Mouse (Mus musculus) forebrain, postnatal 0 days (tissue): ENCODE data around the gene Tprn. TPM values are rescaled to one million over a fixed set of nuclear protein-coding genes. Genes with fewer than 3 reads are reported as not detected.

ENCODE experiments used
- ATAC-seq: fragments of 200-750 bp; cut with Nextera tagmentation; 2 replicates; pipeline ENCODE4 v1.8.0; 2017; ENCODE audit warnings: mild to moderate bottlenecking, moderate library complexity
- DNase-seq: peaks from one replicate; pipeline ENCODE4 v3.0.0-alpha.2; 2015
- H3K27ac ChIP-seq: fragments of 300-500 bp; sonication (generic); 2 replicates; pipeline ENCODE4 v1.5.1; 2014; ENCODE audit warnings: low read depth, mild to moderate bottlenecking, antibody characterized with exemption, low read length, moderate library complexity, mixed read lengths
- H3K27me3 ChIP-seq: fragments of 300-500 bp; sonication (generic); 2 replicates; pipeline ENCODE4 v1.6.1; 2014; ENCODE audit warnings: mild to moderate bottlenecking, low read length, mixed read lengths; ENCODE audit not compliant: insufficient read depth
- H3K36me3 ChIP-seq: fragments of 300-500 bp; sonication (generic); 2 replicates; pipeline ENCODE4 v1.6.1; 2014; ENCODE audit warnings: mild to moderate bottlenecking, moderate library complexity; ENCODE audit not compliant: insufficient read depth
- H3K4me1 ChIP-seq: fragments of 300-500 bp; sonication (generic); 2 replicates; pipeline ENCODE4 v1.6.1; 2014; ENCODE audit warnings: antibody characterized with exemption; ENCODE audit not compliant: insufficient read depth
- H3K4me2 ChIP-seq: fragments of 300-500 bp; sonication (generic); 2 replicates; pipeline ENCODE4 v1.6.1; 2014; ENCODE audit warnings: low read depth, mild to moderate bottlenecking, moderate library complexity
- H3K4me3 ChIP-seq: fragments of 300-500 bp; sonication (generic); 2 replicates; pipeline ENCODE4 v1.5.1; 2014; ENCODE audit warnings: low read depth, low read length, mixed read lengths
- H3K9ac ChIP-seq: fragments of 300-500 bp; sonication (generic); 2 replicates; pipeline ENCODE4 v1.6.1; 2014; ENCODE audit warnings: mild to moderate bottlenecking
- H3K9me3 ChIP-seq: fragments of 300-500 bp; sonication (generic); 2 replicates; pipeline ENCODE4 v1.6.1; 2016; ENCODE audit warnings: low read length
- CTCF ChIP-seq: sonication (generic); IDR thresholded peaks from 2 replicates; pipeline ENCODE4 v1.5.1; 2016; ENCODE audit warnings: antibody characterized with exemption, control low read depth, low read depth
- WGBS: fragments of 180-500 bp; shearing (Covaris S2); extraction: QIAGEN DNeasy Blood & Tissue Kit; methylation state at CpG from one replicate; pipeline ENCODE4 v1.1.7; 2014; 5-methylcytosine and 5-hydroxymethylcytosine counted together
- polyA plus RNA-seq: library from polyadenylated mRNA; unstranded; fragments of >200 nt; fragmentation: Nextera tagmentation; extraction: Ambion mirVana; gene quantifications from 2 replicates; pipeline ENCODE4 v1.2.1, GENCODE M21; 2015
- total RNA-seq: library from RNA; depleted of rRNA; stranded (reverse); fragments of >200 nt; gene quantifications from 2 replicates; pipeline ENCODE4 v1.2.3, GENCODE M21; 2014

Gene Tprn
- total and polyA plus RNA-seq, 2 experiments from 2014 or later = 18.1 to 18.8 TPM

DNA sequence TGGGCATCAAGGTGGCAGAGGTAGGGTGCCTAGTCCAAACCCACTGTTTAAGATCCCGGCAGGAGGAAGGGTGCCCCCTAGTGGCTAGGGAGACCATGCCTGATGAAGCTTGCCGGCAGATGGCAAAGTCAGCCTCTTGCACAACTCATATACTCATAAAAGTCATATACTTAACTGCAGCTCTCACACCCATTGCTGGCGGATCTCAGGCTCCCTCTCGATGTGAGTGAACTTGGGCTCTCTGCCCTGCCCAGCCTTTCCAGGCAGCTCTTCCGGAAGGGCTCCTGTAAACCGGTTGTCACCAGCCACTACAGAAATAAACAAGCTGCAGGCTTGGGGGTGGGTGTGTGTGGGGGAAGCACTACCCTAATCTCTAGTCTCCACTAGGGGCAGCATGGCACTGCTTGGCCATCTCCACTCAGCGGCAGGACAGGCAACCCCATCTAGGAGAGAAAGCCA lies 34.0 kb upstream of the Tprn start:
- Histone ChIP-seq H3K27me3 (no peaks in the 10 kb centered on the region), H3K9ac (0 out of 2 replicates have a peak overlapping the region, but pooled peaks have one; percentile 26), H3K36me3 (no peaks in the 10 kb centered on the region), H3K27ac (peak overlapping the region; percentile 78), H3K4me2 (peak overlapping the region; percentile 35), H3K4me3 (peak overlapping the region; percentile 11; the same call in 1 of the 2 replicates), H3K4me1 (peaks cover 15% of the 10 kb centered on the region; the same call in 1 of the 2 replicates), H3K9me3 (no peaks in the 10 kb centered on the region)
- TF ChIP-seq CTCF = peak; percentile 72
- DNase-seq (peak; percentile 86), ATAC-seq (peak; percentile 25)
- 1% methylated on average over 7 of the region's 7 CpGs for WGBS

DNA sequence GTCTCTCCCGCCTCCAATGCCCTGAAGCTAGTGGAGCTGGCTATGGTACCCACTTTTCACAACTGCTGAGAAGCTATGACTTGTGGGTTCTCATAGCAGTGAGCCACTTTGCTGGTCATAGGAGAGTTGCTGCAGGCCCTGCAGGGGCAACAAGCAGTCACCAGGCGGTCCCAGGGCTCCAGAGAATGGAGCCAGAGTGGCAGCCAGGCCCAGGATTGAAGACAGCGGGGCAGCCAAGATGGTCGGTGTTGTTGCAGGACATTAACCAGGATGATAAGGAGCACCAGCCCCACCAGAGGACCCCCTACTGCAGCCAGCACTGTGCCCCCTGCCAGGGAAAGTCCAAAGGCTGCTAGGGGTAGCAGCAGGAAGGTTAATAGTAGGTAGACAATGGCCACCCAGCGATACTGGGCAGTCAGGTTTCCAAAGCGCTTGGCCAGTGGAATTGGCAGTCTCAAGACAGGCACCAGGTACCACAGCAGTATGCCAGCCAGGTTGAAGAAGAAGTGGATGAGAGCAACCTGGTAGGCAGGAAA lies 33.4 kb upstream of the Tprn start:
- Histone ChIP-seq H3K4me3 (no peak overlapping the region), H3K4me2 (peak overlapping the region; percentile 35; the same call in 1 of the 2 replicates), H3K27me3 (no peaks in the 10 kb centered on the region; the same call in 1 of the 2 replicates), H3K36me3 (no peaks in the 10 kb centered on the region), H3K9me3 (no peaks in the 10 kb centered on the region), H3K4me1 (peaks cover 11% of the 10 kb centered on the region; the same call in 1 of the 2 replicates), H3K9ac (no peak overlapping the region; the same call in 1 of the 2 replicates), H3K27ac (peak overlapping the region; percentile 78)
- 69% methylated on average over 6 of the region's 6 CpGs for WGBS
- TF ChIP-seq CTCF = no peak
- ATAC-seq = no peak
- DNase-seq = no peak

DNA sequence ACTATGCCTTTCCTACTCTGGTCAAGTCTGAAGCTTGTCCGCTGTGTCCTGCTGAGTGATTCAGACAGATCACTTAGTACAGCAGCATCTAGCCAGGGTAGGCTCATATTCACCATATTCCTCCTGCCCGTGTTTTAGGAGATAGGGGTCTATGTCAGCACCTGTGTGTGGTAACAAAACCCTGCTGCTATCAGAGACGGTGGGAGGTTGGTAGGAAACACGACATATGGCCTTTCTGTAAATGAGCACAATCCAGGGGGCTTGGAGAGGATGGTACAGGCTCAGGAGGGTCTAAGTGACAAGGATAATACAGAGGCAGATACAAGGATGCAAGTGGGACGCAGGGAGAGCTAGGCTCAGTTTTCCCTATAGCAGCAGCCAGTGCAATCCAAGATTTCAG lies 32.8 kb upstream of the Tprn start:
- Histone ChIP-seq H3K9ac (no peak overlapping the region), H3K9me3 (no peaks in the 10 kb centered on the region), H3K4me3 (no peak overlapping the region), H3K4me2 (no peak overlapping the region), H3K27ac (no peak overlapping the region), H3K4me1 (peaks cover 11% of the 10 kb centered on the region; the same call in 1 of the 2 replicates), H3K27me3 (no peaks in the 10 kb centered on the region; the same call in 1 of the 2 replicates), H3K36me3 (no peaks in the 10 kb centered on the region)
- TF ChIP-seq CTCF = no peak
- DNase-seq (no peak), ATAC-seq (no peak)
- WGBS = 80% methylated on average over 5 of the region's 5 CpGs

GRCm38 (mm10) chr2:25230581-25230980 lies 31.8 kb upstream of the Tprn start:
- H3K4me1 ChIP-seq = peaks cover 9% of the 10 kb centered on the region; the same call in 1 of the 2 replicates

DNA sequence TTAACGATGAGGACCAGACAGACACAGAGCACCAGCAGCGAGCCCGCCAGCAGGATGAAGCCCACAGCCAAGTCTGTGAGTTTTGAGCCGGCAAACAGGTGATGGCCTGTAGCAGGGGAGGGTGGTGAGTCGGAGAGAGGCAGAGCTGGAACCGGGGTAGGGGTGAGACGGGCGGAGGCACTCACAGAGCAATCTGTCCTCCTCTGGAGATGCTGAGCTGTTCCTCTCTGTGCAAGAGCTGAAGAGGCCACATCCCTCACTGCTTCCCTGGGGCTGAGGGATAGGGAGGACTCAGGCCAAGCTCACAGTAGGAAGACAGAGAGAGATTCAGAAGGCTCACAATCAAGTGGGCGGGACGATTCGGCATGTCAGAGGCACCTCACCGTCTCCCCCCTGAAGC lies 31.4 kb upstream of the Tprn start:
- no peak for TF ChIP-seq CTCF
- H3K9me3 ChIP-seq = no peaks in the 10 kb centered on the region
- H3K4me3 ChIP-seq = no peak overlapping the region
- peaks cover 7% of the 10 kb centered on the region; the same call in 1 of the 2 replicates for H3K4me1 ChIP-seq
- DNase-seq = no peak
- ATAC-seq = no peak
- 49% methylated on average over 12 of the region's 12 CpGs for WGBS
- H3K4me2 ChIP-seq = no peak overlapping the region
- no peaks in the 10 kb centered on the region; the same call in 1 of the 2 replicates for H3K27me3 ChIP-seq
- no peak overlapping the region for H3K9ac ChIP-seq
- H3K27ac ChIP-seq = no peak overlapping the region
- no peaks in the 10 kb centered on the region for H3K36me3 ChIP-seq

More at GRCm38 (mm10) chr2:25230581-25230980, 31.8 kb upstream of the Tprn start:
- no peak overlapping the region for H3K4me3 ChIP-seq
- no peaks in the 10 kb centered on the region for H3K9me3 ChIP-seq
- no peak overlapping the region for H3K9ac ChIP-seq
- no peak overlapping the region for H3K27ac ChIP-seq
- H3K36me3 ChIP-seq = no peaks in the 10 kb centered on the region
- ATAC-seq (no peak), DNase-seq (no peak)
- H3K27me3 ChIP-seq = no peaks in the 10 kb centered on the region; the same call in 1 of the 2 replicates
- 86% methylated on average over 7 of the region's 7 CpGs for WGBS
- no peak overlapping the region for H3K4me2 ChIP-seq
- no peak for TF ChIP-seq CTCF

DNA sequence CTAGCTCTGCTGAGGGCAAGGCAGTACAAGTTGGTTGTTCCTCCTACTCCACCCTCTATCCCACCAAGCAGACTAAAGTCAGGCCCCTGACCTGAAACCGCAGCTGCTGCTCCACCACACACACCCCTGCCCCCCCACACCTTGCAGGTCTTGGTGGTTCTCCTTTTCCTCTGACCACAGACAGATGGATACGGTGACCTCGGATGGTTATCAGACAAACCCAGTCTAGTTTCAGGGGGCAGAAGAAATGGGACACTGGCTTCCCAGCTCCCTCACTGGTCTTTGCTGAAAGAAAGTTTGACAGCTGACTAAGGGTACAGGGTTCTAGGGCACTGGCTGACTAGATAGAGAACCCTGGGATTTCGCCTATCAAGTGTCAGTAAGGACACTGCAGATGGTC lies 29.0 kb upstream of the Tprn start:
- H3K4me3 ChIP-seq = no peak overlapping the region
- no peaks in the 10 kb centered on the region for H3K9me3 ChIP-seq
- no peaks in the 10 kb centered on the region; the same call in 1 of the 2 replicates for H3K27me3 ChIP-seq
- H3K36me3 ChIP-seq = no peaks in the 10 kb centered on the region
- DNase-seq = no peak
- H3K4me2 ChIP-seq = no peak overlapping the region
- ATAC-seq = no peak
- H3K4me1 ChIP-seq = peaks cover 7% of the 10 kb centered on the region; the same call in 1 of the 2 replicates
- no peak overlapping the region for H3K27ac ChIP-seq
- H3K9ac ChIP-seq = no peak overlapping the region
- 76% methylated on average over 4 of the region's 4 CpGs for WGBS
- TF ChIP-seq CTCF = no peak

- no peak for TF ChIP-seq CTCF
Observed at GRCm38 (mm10) chr2:25234050-25234449, 28.4 kb upstream of the Tprn start, which contains the start of gene Slc34a3. Slc34a3 (minus strand) TSS chr2:25234364.

More at GRCm38 (mm10) chr2:25234050-25234449, 28.4 kb upstream of the Tprn start, which contains the start of gene Slc34a3:
- DNase-seq = no peak
- Histone ChIP-seq H3K27ac (no peak within 1 kb of the TSS), H3K36me3 (no peaks in the 10 kb centered on the region), H3K27me3 (no peaks in the 10 kb centered on the region; the same call in 1 of the 2 replicates), H3K9me3 (no peaks in the 10 kb centered on the region), H3K4me3 (no peak within 1 kb of the TSS), H3K9ac (no peak within 1 kb of the TSS), H3K4me2 (no peak within 1 kb of the TSS), H3K4me1 (peaks cover 2% of the 10 kb centered on the region; the same call in 1 of the 2 replicates)
- WGBS = 87% methylated on average over 3 of the region's 3 CpGs
- ATAC-seq = no peak
